Mouse (Mus musculus): ENCODE measurements around the gene Ofcc1.
A peak's percentile ranks its signal among the peaks of the same experiment; 100 is the strongest.

The Ofcc1 gene

GRCm38 (mm10) chr13:40243821-40244220 lies 117.4 kb downstream of the Ofcc1 start:
- no peak for DNase-seq (ENCODE audit: low read depth)

GRCm38 (mm10) chr13:40236356-40236755 lies 124.9 kb downstream of the Ofcc1 start:
- DNase-seq (ENCODE audit: low read depth): no peak

- no peak for DNase-seq (ENCODE audit: low read depth)
Measured at GRCm38 (mm10) chr13:40208314-40208713, 152.9 kb downstream of the Ofcc1 start.

- DNase-seq (ENCODE audit: low read depth): no peak
Measured at GRCm38 (mm10) chr13:40181786-40182185, 179.5 kb downstream of the Ofcc1 start.

GRCm38 (mm10) chr13:40171775-40172174 lies 189.5 kb downstream of the Ofcc1 start:
- no peak for DNase-seq (ENCODE audit: low read depth)

GRCm38 (mm10) chr13:40167871-40168270 lies 193.4 kb downstream of the Ofcc1 start:
- no peak for DNase-seq (ENCODE audit: low read depth)

- no peak for DNase-seq (ENCODE audit: low read depth)
Measured at GRCm38 (mm10) chr13:40155466-40155865, 205.8 kb downstream of the Ofcc1 start.

GRCm38 (mm10) chr13:40139906-40140305 lies 221.3 kb downstream of the Ofcc1 start:
- no peak for DNase-seq (ENCODE audit: low read depth)

- DNase-seq (ENCODE audit: low read depth): no peak
Measured at GRCm38 (mm10) chr13:40136096-40136495, 225.2 kb downstream of the Ofcc1 start.

GRCm38 (mm10) chr13:40135670-40136069 lies 225.6 kb downstream of the Ofcc1 start:
- DNase-seq (ENCODE audit: low read depth): no peak

- DNase-seq (ENCODE audit: low read depth): no peak
Measured at GRCm38 (mm10) chr13:40123868-40124267, 237.4 kb downstream of the Ofcc1 start.

- DNase-seq (ENCODE audit: low read depth): no peak
Measured at GRCm38 (mm10) chr13:40112336-40112735, 248.9 kb downstream of the Ofcc1 start.

- DNase-seq (ENCODE audit: low read depth): no peak
Measured at GRCm38 (mm10) chr13:40076236-40076635, 285.0 kb downstream of the Ofcc1 start.

GRCm38 (mm10) chr13:40074850-40075416 lies 286.3 kb downstream of the Ofcc1 start:
- no peak for DNase-seq (ENCODE audit: low read depth)

GRCm38 (mm10) chr13:40070004-40070403 lies 291.2 kb downstream of the Ofcc1 start:
- no peak for DNase-seq (ENCODE audit: low read depth)

GRCm38 (mm10) chr13:40061281-40061680 lies 300.0 kb downstream of the Ofcc1 start:
- DNase-seq (ENCODE audit: low read depth): peak; percentile 77

GRCm38 (mm10) chr13:40037881-40038280 lies 323.4 kb downstream of the Ofcc1 start:
- DNase-seq (ENCODE audit: low read depth): no peak

GRCm38 (mm10) chr13:40036981-40037765 lies 324.1 kb downstream of the Ofcc1 start:
- no peak for DNase-seq (ENCODE audit: low read depth)

GRCm38 (mm10) chr13:40029426-40029825 lies 331.8 kb downstream of the Ofcc1 start:
- no peak for DNase-seq (ENCODE audit: low read depth)

GRCm38 (mm10) chr13:40028827-40029226 lies 332.4 kb downstream of the Ofcc1 start:
- DNase-seq (ENCODE audit: low read depth): peak; percentile 18

- no peak for DNase-seq (ENCODE audit: low read depth)
Measured at GRCm38 (mm10) chr13:40025816-40026215, 335.4 kb downstream of the Ofcc1 start.

- no peak for DNase-seq (ENCODE audit: low read depth)
Measured at GRCm38 (mm10) chr13:40023201-40023777, 338.0 kb downstream of the Ofcc1 start.

- DNase-seq (ENCODE audit: low read depth): no peak
Measured at GRCm38 (mm10) chr13:40022609-40023008, 338.6 kb downstream of the Ofcc1 start.

Data from 416B (cell line).